Mouse (Mus musculus) heart, adult 8-10 months (tissue): ENCODE data around the gene Csrnp1. TPM values are rescaled to one million over a fixed set of nuclear protein-coding genes. Genes with fewer than 3 reads are reported as not detected.
"Not testable (repeated sequence)": the region's sequence is repeated elsewhere in the genome, so short reads cannot be mapped to it uniquely, and the experiment has no call there.

Source experiments
- DNase-seq: peaks from one replicate; pipeline ENCODE4 v3.0.0; 2022; ENCODE audit warnings: low spot score
- total RNA-seq, 4 experiments: library from RNA; stranded (reverse); gene quantifications; 2 replicates each; pipeline ENCODE4 v1.2.4; 2022

Csrnp1 gene
- total RNA-seq, result 10 to 100 TPM; 10.9 to 32.1 (median 16.1) TPM

DNA sequence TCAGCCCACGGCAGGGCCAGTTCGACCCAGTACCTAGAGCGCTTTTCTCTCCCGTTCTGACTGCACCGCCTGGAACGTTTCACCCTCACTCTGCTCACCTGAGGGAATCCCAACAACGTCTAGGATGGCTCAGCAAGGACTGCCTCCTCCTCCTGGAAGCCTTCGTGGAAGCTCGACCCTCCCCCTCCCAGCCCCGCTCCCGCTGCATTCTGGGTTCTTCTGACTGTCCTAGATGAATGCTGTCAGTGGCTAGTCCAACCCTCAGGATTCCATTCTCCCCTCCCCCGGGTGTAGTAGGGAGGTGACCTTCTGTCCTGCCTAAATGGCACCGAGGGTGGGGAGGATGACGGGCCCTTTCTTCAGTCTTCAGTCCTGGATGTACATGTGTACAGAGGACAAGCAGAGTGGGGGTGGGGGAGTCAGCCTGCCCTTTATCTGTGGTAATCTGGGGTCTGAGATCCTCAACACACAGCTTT, at the start of gene Csrnp1:
Gene Csrnp1, minus strand, starts transcription at position 123 of the 476 bp plus-strand sequence.
- no peak for DNase-seq

DNA sequence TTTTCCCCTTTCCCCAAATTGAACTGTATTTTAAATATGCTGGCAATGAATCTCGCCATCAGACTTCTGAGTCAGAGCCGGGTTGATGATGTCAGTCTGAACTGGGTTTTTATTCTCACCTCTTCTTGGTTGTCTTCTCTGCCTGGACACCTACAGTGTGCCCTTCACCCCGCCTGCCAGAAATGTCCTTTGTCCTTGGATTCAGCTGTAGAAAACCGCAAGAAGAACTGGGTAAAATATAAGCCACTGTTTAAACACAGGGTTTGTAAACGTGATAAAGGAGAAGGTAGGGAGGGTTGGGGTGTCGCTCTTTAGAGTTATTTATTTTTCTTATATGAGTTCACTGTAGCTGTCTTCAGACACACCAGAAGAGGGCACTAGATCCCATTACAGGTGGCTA, 48.3 kb upstream of the Csrnp1 start:
- DNase-seq, result no peak

DNA sequence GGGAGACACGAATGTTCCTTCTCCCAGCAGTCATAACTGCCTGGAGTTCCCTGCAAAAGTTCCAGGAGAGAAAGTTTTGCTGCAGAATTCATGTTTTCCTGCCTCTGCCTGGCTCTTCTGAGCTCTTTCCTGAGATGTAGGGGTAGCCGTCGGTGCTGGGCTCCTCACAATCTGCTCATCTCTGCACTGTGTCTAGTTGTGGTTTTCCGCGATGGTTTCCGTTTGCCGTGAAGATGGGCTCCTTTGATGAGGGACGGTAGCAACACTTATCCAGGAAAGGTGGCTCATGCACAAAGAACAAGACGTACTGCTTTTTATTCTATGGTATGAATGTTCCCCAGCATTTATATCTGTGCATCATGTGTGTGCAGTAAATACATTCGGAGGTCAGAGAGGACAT, 46.0 kb upstream of the Csrnp1 start:
- no peak for DNase-seq

DNA sequence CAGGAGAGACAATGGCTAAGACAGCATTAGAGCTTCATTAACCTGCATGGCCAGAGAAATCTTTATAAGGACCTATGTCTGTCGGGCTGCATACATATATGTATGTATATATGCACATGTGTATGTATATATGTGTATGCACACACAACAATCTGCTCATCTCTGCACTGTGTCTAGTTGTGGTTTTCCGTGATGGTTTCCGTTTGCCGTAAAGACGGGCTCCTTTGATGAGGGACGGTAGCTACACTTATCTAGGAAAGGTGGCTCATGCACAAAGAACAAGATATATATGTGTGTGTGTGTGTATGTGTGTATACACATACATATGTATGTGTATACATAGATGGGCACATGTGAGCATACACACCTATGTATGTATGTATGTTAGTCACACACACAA, 45.4 kb upstream of the Csrnp1 start:
- no peak for DNase-seq

GRCm38 (mm10) chr9:120027401-120028151, 43.1 kb upstream of the Csrnp1 start:
- DNase-seq, result peak; percentile 74

DNA sequence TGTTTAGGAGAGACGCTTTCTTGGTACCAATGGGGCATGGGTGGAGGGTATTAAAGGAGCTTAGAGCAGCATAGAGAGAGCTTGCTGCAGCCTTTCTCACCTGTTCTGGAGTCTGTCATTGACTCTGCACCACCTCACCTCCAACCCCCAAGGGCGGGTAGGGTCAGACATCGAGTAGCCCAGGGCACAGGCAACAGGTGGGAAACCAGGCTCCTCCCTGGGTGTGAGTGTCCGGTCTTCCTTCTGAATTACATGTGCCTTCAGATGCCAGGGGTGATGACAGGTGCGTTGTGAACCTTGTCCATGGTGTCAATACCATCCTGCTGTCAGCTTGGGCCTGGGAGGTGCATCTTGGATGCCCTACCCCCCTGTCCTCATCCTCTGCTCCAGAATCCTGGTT, 40.2 kb upstream of the Csrnp1 start:
- no peak for DNase-seq

- DNase-seq, result no peak
These were observed 39.7 kb upstream of the Csrnp1 start for GRCm38 (mm10) chr9:120024171-120024570.

- no peak for DNase-seq
These were observed 38.8 kb upstream of the Csrnp1 start, which contains the start of gene Xirp1 for GRCm38 (mm10) chr9:120023086-120023811. Xirp1 (minus strand) TSS chr9:120023598.

DNA sequence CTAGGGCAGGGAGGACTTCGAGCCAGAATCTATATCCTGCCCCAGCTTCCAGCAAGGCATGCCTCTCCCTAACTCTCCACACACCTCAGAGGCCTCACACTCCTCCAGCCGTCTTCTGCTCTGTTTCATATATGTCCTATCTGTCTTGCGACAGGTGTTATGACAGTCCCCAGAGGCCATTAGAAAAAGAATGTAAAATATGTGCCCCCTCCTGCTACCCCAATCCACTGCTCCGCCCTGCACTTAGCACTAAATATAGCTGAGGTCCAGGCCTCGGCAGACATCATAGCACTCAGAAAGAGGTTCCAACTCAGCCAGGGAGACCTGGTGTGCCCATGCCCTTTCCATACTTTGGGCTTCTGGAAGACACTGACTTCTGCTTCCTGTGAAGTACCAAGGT, 36.7 kb upstream of the Csrnp1 start:
- DNase-seq, result no peak

DNA sequence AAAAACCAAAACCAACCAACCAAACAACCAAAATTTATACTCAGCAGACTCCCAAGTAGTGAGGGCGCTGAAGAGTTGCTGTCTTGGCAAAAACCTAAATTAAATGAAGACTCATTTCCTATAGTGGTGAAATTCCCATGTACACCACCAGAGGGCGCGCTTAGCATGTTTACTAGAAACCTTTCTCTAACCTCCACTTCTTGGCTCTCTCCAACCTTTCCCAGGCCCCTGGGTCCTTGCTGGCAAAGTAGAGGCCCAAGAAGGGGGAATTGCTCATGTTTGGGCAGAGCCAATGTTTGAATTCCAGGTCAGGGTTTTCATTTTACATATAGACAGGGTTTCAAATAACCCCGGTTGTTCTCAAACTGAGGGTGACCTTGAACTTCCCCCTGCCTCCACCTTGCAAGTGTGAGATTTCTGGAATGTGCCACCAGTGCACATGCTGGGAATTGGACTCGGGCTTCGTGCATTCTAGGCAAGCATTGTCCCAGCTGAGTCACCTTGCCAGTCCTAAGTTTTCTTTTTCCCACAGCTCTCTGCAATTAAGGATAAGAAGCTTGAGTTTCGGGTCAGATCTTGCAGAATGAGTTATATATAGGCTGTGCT, 35.9 kb upstream of the Csrnp1 start:
- DNase-seq, result peak; percentile 78

- DNase-seq, result no peak
These were observed 32.5 kb upstream of the Csrnp1 start for GRCm38 (mm10) chr9:120016956-120017355.

DNA sequence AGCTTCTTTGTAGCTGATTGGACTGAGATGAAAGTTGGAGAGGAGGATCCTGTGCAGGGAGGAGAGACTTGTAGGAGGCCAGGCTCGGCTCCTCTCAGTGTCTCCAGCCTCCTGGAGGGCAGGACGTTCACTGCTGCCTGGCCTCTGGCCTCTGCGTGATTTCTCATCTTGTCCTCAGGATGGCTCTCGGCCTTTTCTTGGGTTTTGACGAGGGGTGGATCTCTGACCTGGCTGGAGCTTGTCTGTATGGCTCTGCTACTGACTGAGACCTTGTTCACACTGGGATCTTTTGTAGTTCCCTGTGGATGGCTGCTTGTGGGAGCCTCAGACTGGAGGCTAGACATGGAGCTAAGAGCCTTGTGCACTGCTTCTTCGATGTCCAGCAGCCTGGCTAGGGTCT, 30.4 kb upstream of the Csrnp1 start:
- DNase-seq, result no peak

DNA sequence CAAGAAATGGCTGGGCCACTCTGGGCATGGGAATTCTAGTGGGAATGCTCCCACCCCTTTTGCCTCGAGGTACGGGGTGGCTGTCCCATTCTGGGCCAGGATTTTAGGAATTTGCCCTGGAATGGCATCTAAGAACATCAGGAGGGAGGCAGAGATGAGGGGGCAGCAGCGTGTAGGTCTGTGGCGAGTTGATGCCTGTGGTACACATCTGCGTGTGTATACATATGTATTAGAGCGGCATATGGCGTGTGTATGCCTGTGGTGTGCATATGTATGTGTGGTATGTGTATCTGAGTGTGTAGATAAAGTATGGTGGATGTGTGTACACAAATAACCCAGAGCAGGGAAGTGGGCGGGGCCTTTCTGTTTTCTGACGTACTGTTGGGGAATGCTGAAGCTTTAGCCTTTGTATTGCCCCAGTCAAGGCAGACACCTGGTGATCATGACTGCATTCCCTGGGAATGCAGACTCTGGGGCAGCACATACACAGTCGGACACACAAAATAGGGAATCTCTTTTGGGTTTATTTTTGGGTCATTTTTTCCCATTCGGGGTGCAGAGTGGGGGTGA, 28.9 kb upstream of the Csrnp1 start:
- DNase-seq, result no peak

- DNase-seq, result no peak
These were observed 28.3 kb upstream of the Csrnp1 start for GRCm38 (mm10) chr9:120012781-120013180.

DNA sequence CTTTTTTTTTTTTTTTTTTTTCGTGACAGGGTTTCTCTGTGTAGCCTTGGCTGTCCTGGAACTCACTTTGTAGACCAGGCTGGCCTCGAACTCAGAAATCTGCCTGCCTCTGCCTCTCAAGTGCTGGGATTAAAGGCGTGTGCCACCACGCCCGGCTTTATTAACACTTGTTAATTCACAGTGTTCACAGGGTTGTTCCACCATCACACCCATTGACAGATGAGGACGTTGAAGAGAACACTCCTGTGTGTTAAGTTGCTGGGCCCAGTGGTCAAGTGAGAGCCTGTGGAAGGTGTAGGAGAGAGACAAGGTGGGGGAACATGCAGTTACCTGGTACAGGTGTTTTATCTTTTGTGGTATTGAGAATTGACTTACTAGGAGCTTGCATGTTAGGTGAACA, 27.7 kb upstream of the Csrnp1 start:
- DNase-seq, result not testable (repeated sequence)

- DNase-seq, result peak; percentile 75
These were observed 27.1 kb upstream of the Csrnp1 start for GRCm38 (mm10) chr9:120011533-120011932.

- peak; percentile 96 for DNase-seq
These were observed 26.5 kb upstream of the Csrnp1 start for GRCm38 (mm10) chr9:120010781-120011511.

DNA sequence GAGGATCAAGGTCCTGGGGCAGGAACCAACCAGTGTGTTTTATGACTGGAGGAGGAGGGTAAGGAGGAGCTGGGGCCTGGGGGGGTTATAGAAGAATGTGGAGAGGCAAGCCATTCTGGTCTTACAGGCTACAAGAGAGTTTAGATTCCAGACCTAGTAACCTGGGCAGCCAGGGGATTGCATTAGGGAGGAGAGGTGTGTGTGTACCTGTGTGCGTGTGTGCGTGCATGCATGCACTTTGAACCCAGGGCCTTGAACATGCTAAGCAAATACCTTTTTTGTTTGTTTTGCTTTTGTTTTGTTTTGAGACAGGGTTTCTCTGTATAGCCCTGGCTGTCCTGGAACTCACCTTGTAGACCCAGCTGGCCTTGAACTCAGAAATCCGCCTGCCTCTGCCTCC, 25.4 kb upstream of the Csrnp1 start:
- no peak for DNase-seq

DNA sequence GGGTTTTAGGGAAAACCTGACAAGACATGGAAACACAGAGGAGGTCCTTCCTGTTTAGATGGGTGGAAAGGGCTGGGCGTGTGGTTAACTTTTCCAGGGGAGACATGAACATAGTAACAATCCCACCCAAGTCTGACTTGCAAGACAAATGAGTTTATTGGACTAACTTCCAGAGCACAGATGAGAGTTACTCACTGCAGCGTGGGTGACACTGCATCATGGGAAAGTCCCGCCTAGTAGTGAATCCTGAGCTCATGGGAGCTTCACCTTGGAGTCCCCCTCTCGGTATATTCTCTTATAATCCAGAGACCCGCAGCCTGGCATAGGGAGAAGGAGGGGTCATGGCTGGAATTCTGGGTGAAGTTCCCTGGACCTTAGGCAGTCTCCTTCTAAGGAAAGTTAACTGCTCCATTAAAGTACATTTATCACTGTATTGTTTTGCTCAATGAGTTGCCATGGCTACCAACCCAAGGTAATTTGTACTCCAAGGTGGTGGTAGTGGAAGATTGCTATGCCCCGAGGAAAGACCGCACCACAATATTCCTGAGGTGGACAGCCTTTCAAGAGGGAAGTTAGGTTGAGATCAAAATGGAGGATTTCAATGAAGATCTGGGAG, 24.9 kb upstream of the Csrnp1 start:
- no peak for DNase-seq

- DNase-seq, result no peak
These were observed 23.4 kb upstream of the Csrnp1 start for GRCm38 (mm10) chr9:120007833-120008232.

GRCm38 (mm10) chr9:120005936-120006335, 21.5 kb upstream of the Csrnp1 start:
- no peak for DNase-seq
